Mouse (Mus musculus): Measurements from ENCODE around the gene Ptges3. TPM values are rescaled to one million over a fixed set of nuclear protein-coding genes. Genes with fewer than 3 reads are reported as not detected.

The Ptges3 gene
- polyA plus RNA-seq, 2 experiments: 40.1 to 233 TPM

DNA sequence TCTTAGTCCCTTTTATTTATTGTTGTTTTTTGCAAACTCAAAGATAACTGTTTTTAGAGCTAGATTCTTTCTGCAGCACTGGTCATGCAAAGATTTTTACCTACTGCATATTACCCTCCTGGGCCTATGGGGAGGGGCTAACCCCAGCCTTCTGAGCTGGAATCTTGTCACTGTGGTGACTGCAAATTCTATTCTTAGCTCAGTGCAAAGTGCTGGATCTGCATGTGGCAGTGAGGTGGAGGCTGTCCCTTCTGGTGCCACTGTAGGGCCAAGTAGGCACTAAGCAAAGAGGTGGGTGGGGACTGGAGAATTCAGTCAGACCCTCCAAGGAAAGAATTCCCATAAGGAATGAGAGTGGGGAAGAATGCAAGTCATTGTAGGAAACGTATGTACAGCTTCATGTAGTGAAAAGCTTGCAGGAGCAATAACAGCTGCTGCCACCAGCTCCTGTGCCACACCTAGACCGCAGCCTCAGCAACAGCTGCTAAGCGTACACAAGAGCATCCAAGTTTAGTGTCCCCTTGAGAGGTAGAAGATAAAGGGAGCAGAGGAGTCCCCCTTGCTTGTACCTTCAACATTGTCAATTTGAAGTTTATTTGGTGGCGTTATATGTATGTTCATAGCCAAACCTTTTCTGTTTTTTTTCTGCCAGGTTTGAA is 51.5 kb downstream of the Ptges3 start:
- DNase-seq (ENCODE audit: low read depth in 3 of 3, low spot score in 3 of 3) (no peak), ATAC-seq (ENCODE audit: insufficient read depth) (no peak)
- Histone ChIP-seq H3K9me3 (ENCODE audit: control insufficient read depth, low read length) (no peaks in the 10 kb centered on the region), H3K4me1 (replicated peaks; ENCODE audit: control insufficient read depth in 2 of 2, insufficient read depth in 2 of 2, low read length in 1 of 2) (no peaks in the 10 kb centered on the region), H3K27ac (no peak overlapping the region), H3K4me3 (ENCODE audit: insufficient read depth in 1 of 2, low read depth in 2 of 2, low read length in 2 of 2) (no peak overlapping the region), H3K27me3 (ENCODE audit: control insufficient read depth, insufficient read depth, low read length) (no peaks in the 10 kb centered on the region), H3K9ac (replicated peaks) (no peak overlapping the region), H3K4me2 (ENCODE audit: low read depth) (no peak overlapping the region), H3K36me3 (replicated peaks; ENCODE audit: control insufficient read depth, insufficient read depth, low read depth) (peaks cover 41% of the 10 kb centered on the region)
- TF ChIP-seq EP300 (IDR thresholded peaks at IDR 0.05; ENCODE audit: low read depth): no peak
- TF ChIP-seq CTCF (IDR thresholded peaks at IDR 0.05; ENCODE audit: low read depth): no peak
- 83% methylated on average over 4 of the region's 4 CpGs for WGBS (ENCODE audit: insufficient replicate concordance)

DNA sequence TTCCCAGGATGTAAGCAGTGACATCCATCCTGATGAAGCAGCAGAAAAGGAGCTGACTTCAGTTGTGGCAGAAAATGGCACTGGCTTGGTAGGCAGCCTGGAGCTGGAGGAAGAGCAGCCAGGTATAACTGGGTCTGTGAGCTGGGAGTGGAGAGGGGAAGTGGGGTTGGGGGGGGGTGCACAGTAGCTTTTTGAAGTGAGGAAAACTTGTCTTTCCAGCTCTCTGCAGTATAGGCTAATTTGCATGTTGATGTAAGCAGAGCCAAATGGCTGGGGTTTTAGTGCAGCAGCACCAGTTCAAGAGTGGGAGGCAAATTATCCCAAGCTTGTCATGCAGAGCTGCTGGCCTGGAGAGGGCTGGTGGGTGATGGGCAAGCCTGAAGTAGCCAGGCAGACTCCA is 52.5 kb downstream of the Ptges3 start:
- peaks cover 48% of the 10 kb centered on the region for H3K36me3 ChIP-seq (replicated peaks; ENCODE audit: control insufficient read depth, insufficient read depth, low read depth)
- no peak for TF ChIP-seq CTCF (IDR thresholded peaks at IDR 0.05; ENCODE audit: low read depth)

GRCm38 (mm10) chr10:128123833-128124232 is 65.1 kb downstream of the Ptges3 start:
- Histone ChIP-seq H3K9ac (replicated peaks) (no peak overlapping the region), H3K4me3 (ENCODE audit: insufficient read depth in 1 of 2, low read depth in 2 of 2, low read length in 2 of 2) (no peak overlapping the region), H3K36me3 (replicated peaks; ENCODE audit: control insufficient read depth, insufficient read depth, low read depth) (peaks cover 87% of the 10 kb centered on the region), H3K9me3 (ENCODE audit: control insufficient read depth, low read length) (no peaks in the 10 kb centered on the region), H3K4me1 (replicated peaks; ENCODE audit: control insufficient read depth in 2 of 2, insufficient read depth in 2 of 2, low read length in 1 of 2) (no peaks in the 10 kb centered on the region), H3K4me2 (ENCODE audit: low read depth) (no peak overlapping the region), H3K27ac (no peak overlapping the region), H3K27me3 (ENCODE audit: control insufficient read depth, insufficient read depth, low read length) (no peaks in the 10 kb centered on the region)
- WGBS (ENCODE audit: insufficient replicate concordance): 96% methylated on average over 7 of the region's 7 CpGs
- TF ChIP-seq EP300 (IDR thresholded peaks at IDR 0.05; ENCODE audit: low read depth) (no peak), CTCF (IDR thresholded peaks at IDR 0.05; ENCODE audit: low read depth) (no peak)
- ATAC-seq (ENCODE audit: insufficient read depth): no peak
- DNase-seq (ENCODE audit: low read depth in 3 of 3, low spot score in 3 of 3): no peak

More for the DNA sequence above, 52.5 kb downstream of the Ptges3 start:
- no peaks in the 10 kb centered on the region for H3K4me1 ChIP-seq (replicated peaks; ENCODE audit: control insufficient read depth in 2 of 2, insufficient read depth in 2 of 2, low read length in 1 of 2)
- H3K27ac ChIP-seq: no peak overlapping the region
- H3K9ac ChIP-seq (replicated peaks): no peak overlapping the region
- DNase-seq (ENCODE audit: low read depth in 3 of 3, low spot score in 3 of 3) (no peak), ATAC-seq (ENCODE audit: insufficient read depth) (no peak)
- no peaks in the 10 kb centered on the region for H3K27me3 ChIP-seq (ENCODE audit: control insufficient read depth, insufficient read depth, low read length)
- no peak overlapping the region for H3K4me3 ChIP-seq (ENCODE audit: insufficient read depth in 1 of 2, low read depth in 2 of 2, low read length in 2 of 2)
- no peak overlapping the region for H3K4me2 ChIP-seq (ENCODE audit: low read depth)
- no peaks in the 10 kb centered on the region for H3K9me3 ChIP-seq (ENCODE audit: control insufficient read depth, low read length)

GRCm38 (mm10) chr10:128124831-128125230 is 66.1 kb downstream of the Ptges3 start:
- H3K27me3 ChIP-seq (ENCODE audit: control insufficient read depth, insufficient read depth, low read length): no peaks in the 10 kb centered on the region
- ATAC-seq (ENCODE audit: insufficient read depth): no peak
- no peak overlapping the region for H3K27ac ChIP-seq
- H3K9ac ChIP-seq (replicated peaks): no peak overlapping the region
- no peak for DNase-seq (ENCODE audit: low read depth in 3 of 3, low spot score in 3 of 3)
- TF ChIP-seq CTCF (IDR thresholded peaks at IDR 0.05; ENCODE audit: low read depth) (no peak), EP300 (IDR thresholded peaks at IDR 0.05; ENCODE audit: low read depth) (no peak)
- H3K9me3 ChIP-seq (ENCODE audit: control insufficient read depth, low read length): no peaks in the 10 kb centered on the region
- no peak overlapping the region for H3K4me3 ChIP-seq (ENCODE audit: insufficient read depth in 1 of 2, low read depth in 2 of 2, low read length in 2 of 2)
- 94% methylated on average over 9 of the region's 9 CpGs for WGBS (ENCODE audit: insufficient replicate concordance)
- peaks cover 83% of the 10 kb centered on the region for H3K36me3 ChIP-seq (replicated peaks; ENCODE audit: control insufficient read depth, insufficient read depth, low read depth)
- H3K4me1 ChIP-seq (replicated peaks; ENCODE audit: control insufficient read depth in 2 of 2, insufficient read depth in 2 of 2, low read length in 1 of 2): no peaks in the 10 kb centered on the region
- H3K4me2 ChIP-seq (ENCODE audit: low read depth): no peak overlapping the region

GRCm38 (mm10) chr10:128125951-128126350 is 67.2 kb downstream of the Ptges3 start:
- Histone ChIP-seq H3K36me3 (replicated peaks; ENCODE audit: control insufficient read depth, insufficient read depth, low read depth) (peaks cover 73% of the 10 kb centered on the region), H3K4me3 (ENCODE audit: insufficient read depth in 1 of 2, low read depth in 2 of 2, low read length in 2 of 2) (no peak overlapping the region), H3K4me2 (ENCODE audit: low read depth) (no peak overlapping the region), H3K4me1 (replicated peaks; ENCODE audit: control insufficient read depth in 2 of 2, insufficient read depth in 2 of 2, low read length in 1 of 2) (no peaks in the 10 kb centered on the region), H3K9me3 (ENCODE audit: control insufficient read depth, low read length) (no peaks in the 10 kb centered on the region), H3K9ac (replicated peaks) (no peak overlapping the region), H3K27me3 (ENCODE audit: control insufficient read depth, insufficient read depth, low read length) (no peaks in the 10 kb centered on the region), H3K27ac (no peak overlapping the region)
- no peak for DNase-seq (ENCODE audit: low read depth in 3 of 3, low spot score in 3 of 3)
- ATAC-seq (ENCODE audit: insufficient read depth): no peak
- WGBS (ENCODE audit: insufficient replicate concordance): 86% methylated on average over 14 of the region's 14 CpGs
- TF ChIP-seq CTCF (IDR thresholded peaks at IDR 0.05; ENCODE audit: low read depth) (no peak), EP300 (IDR thresholded peaks at IDR 0.05; ENCODE audit: low read depth) (no peak)

MicroRNAs within 50 kb of the gene (microRNA counts, 519-probe panel; counts per million panel counts)
- microRNA mmu-miR-677: 69.9 counts per million

Small RNA genes lying within 50 kb of the gene (microRNA-seq; reads per million reads assigned to microRNA genes)
- 64.7 reads per million, percentile 43 among the genes with 10 or more reads in this experiment for gene Mir677

Other genes starting within 250 kb of the Ptges3 start
- 0.03 and 0.06 TPM in 2 replicates for gene Rdh19, start 209.0 kb upstream of the Ptges3 start, polyA plus RNA-seq (2012; rRNA removed)
- gene Rdh19, start 209.0 kb upstream of the Ptges3 start, polyA plus RNA-seq (2014; fragmentation: Nextera tagmentation; extraction: Ambion mirVana): not detected in 2 replicates
- 0.09 and 0.28 TPM in 2 replicates for gene Rdh16f2, start 192.5 kb upstream of the Ptges3 start, polyA plus RNA-seq (2012; rRNA removed)
- gene Rdh16f2, start 192.5 kb upstream of the Ptges3 start, polyA plus RNA-seq (2014; fragmentation: Nextera tagmentation; extraction: Ambion mirVana): 0.08 and 0.11 TPM in 2 replicates
- 0.92 and 1.1 TPM in 2 replicates for gene Rdh7, start 170.1 kb upstream of the Ptges3 start, polyA plus RNA-seq (2012; rRNA removed)
- gene Rdh7, start 170.1 kb upstream of the Ptges3 start, polyA plus RNA-seq (2014; fragmentation: Nextera tagmentation; extraction: Ambion mirVana): 1.9 and 2.0 TPM in 2 replicates
- not detected in 2 replicates for gene Sdr9c7, start 160.4 kb upstream of the Ptges3 start, polyA plus RNA-seq (2012; rRNA removed)
- not detected in 2 replicates for gene Sdr9c7, start 160.4 kb upstream of the Ptges3 start, polyA plus RNA-seq (2014; fragmentation: Nextera tagmentation; extraction: Ambion mirVana)
- gene Hsd17b6, start 51.3 kb upstream of the Ptges3 start, polyA plus RNA-seq (2012; rRNA removed): not detected in 2 replicates
- gene Hsd17b6, start 51.3 kb upstream of the Ptges3 start, polyA plus RNA-seq (2014; fragmentation: Nextera tagmentation; extraction: Ambion mirVana): not detected in 2 replicates
- gene Prim1, start 43.8 kb upstream of the Ptges3 start, polyA plus RNA-seq (2012; rRNA removed): 26.3 and 42.0 TPM in 2 replicates
- 78.2 and 84.1 TPM in 2 replicates for gene Prim1, start 43.8 kb upstream of the Ptges3 start, polyA plus RNA-seq (2014; fragmentation: Nextera tagmentation; extraction: Ambion mirVana)
- gene Naca, start 23.4 kb upstream of the Ptges3 start, polyA plus RNA-seq (2012; rRNA removed): 160 and 272 TPM in 2 replicates
- gene Naca, start 23.4 kb upstream of the Ptges3 start, polyA plus RNA-seq (2014; fragmentation: Nextera tagmentation; extraction: Ambion mirVana): 519 and 530 TPM in 2 replicates
- gene Atp5b, start 24.3 kb downstream of the Ptges3 start, polyA plus RNA-seq (2012; rRNA removed): 910 and 999 TPM in 2 replicates
- 1,823 and 1,877 TPM in 2 replicates for gene Atp5b, start 24.3 kb downstream of the Ptges3 start, polyA plus RNA-seq (2014; fragmentation: Nextera tagmentation; extraction: Ambion mirVana)
- 9.5 TPM in 2 replicates for gene Baz2a, start 32.6 kb downstream of the Ptges3 start, polyA plus RNA-seq (2012; rRNA removed)
- gene Baz2a, start 32.6 kb downstream of the Ptges3 start, polyA plus RNA-seq (2014; fragmentation: Nextera tagmentation; extraction: Ambion mirVana): 9.1 and 10.3 TPM in 2 replicates
- gene Rbms2, start 121.3 kb downstream of the Ptges3 start, polyA plus RNA-seq (2012; rRNA removed): 8.0 and 9.5 TPM in 2 replicates
- 4.5 and 6.1 TPM in 2 replicates for gene Rbms2, start 121.3 kb downstream of the Ptges3 start, polyA plus RNA-seq (2014; fragmentation: Nextera tagmentation; extraction: Ambion mirVana)
- gene Gls2, start 135.5 kb downstream of the Ptges3 start, polyA plus RNA-seq (2012; rRNA removed): 4.2 and 5.5 TPM in 2 replicates
- 3.7 and 4.4 TPM in 2 replicates for gene Gls2, start 135.5 kb downstream of the Ptges3 start, polyA plus RNA-seq (2014; fragmentation: Nextera tagmentation; extraction: Ambion mirVana)
- 12.9 and 14.2 TPM in 2 replicates for gene Spryd4, start 152.9 kb downstream of the Ptges3 start, polyA plus RNA-seq (2012; rRNA removed)
- gene Spryd4, start 152.9 kb downstream of the Ptges3 start, polyA plus RNA-seq (2014; fragmentation: Nextera tagmentation; extraction: Ambion mirVana): 20.8 and 21.4 TPM in 2 replicates
- 0.02 TPM in 2 replicates for gene Mip, start 166.9 kb downstream of the Ptges3 start, polyA plus RNA-seq (2012; rRNA removed)
- not detected in 2 replicates for gene Mip, start 166.9 kb downstream of the Ptges3 start, polyA plus RNA-seq (2014; fragmentation: Nextera tagmentation; extraction: Ambion mirVana)
- 8.1 and 12.9 TPM in 2 replicates for gene Timeless, start 173.1 kb downstream of the Ptges3 start, polyA plus RNA-seq (2012; rRNA removed)
- gene Timeless, start 173.1 kb downstream of the Ptges3 start, polyA plus RNA-seq (2014; fragmentation: Nextera tagmentation; extraction: Ambion mirVana): 23.3 and 23.4 TPM in 2 replicates
- gene Apon, start 195.1 kb downstream of the Ptges3 start, polyA plus RNA-seq (2012; rRNA removed): 0.73 and 1.1 TPM in 2 replicates
- gene Apon, start 195.1 kb downstream of the Ptges3 start, polyA plus RNA-seq (2014; fragmentation: Nextera tagmentation; extraction: Ambion mirVana): 0.52 and 0.58 TPM in 2 replicates
- gene Apof, start 209.7 kb downstream of the Ptges3 start, polyA plus RNA-seq (2012; rRNA removed): 54.1 and 61.3 TPM in 2 replicates
- 73.7 and 74.1 TPM in 2 replicates for gene Apof, start 209.7 kb downstream of the Ptges3 start, polyA plus RNA-seq (2014; fragmentation: Nextera tagmentation; extraction: Ambion mirVana)
- 5.9 and 6.4 TPM in 2 replicates for gene Stat2, start 211.6 kb downstream of the Ptges3 start, polyA plus RNA-seq (2012; rRNA removed)
- 4.2 and 5.4 TPM in 2 replicates for gene Stat2, start 211.6 kb downstream of the Ptges3 start, polyA plus RNA-seq (2014; fragmentation: Nextera tagmentation; extraction: Ambion mirVana)
- gene Il23a, start 239.8 kb downstream of the Ptges3 start, polyA plus RNA-seq (2012; rRNA removed): 0.06 and 0.08 TPM in 2 replicates
- gene Il23a, start 239.8 kb downstream of the Ptges3 start, polyA plus RNA-seq (2014; fragmentation: Nextera tagmentation; extraction: Ambion mirVana): not detected in 2 replicates
- 11.5 and 13.3 TPM in 2 replicates for gene Pan2, start 244.4 kb downstream of the Ptges3 start, polyA plus RNA-seq (2012; rRNA removed)
- gene Pan2, start 244.4 kb downstream of the Ptges3 start, polyA plus RNA-seq (2014; fragmentation: Nextera tagmentation; extraction: Ambion mirVana): 10.1 and 11.5 TPM in 2 replicates

Measured in liver, embryonic 14.5 days (tissue).